Mouse (Mus musculus) megakaryocyte, embryonic 14.5 days (primary cell): ENCODE measurements around the gene Mrgbp. TPM values are rescaled to one million over a fixed set of nuclear protein-coding genes. Genes with fewer than 3 reads are reported as not detected.
A peak's percentile ranks its signal among the peaks of the same experiment; 100 is the strongest.

ENCODE experiments used
- H3K27me3 ChIP-seq: replicated peaks from 2 replicates; pipeline ENCODE3; 2012; ENCODE audit warnings: inconsistent platforms
- H3K36me3 ChIP-seq: replicated peaks from 2 replicates; pipeline ENCODE3; 2012; ENCODE audit warnings: low read length, inconsistent platforms, mixed read lengths
- H3K4me1 ChIP-seq: 2 replicates; pipeline ENCODE4 v1.6.1; 2012; ENCODE audit warnings: inconsistent platforms
- H3K4me3 ChIP-seq: replicated peaks from 2 replicates; pipeline ENCODE3; 2012; ENCODE audit warnings: moderate library complexity, mild to moderate bottlenecking, inconsistent platforms
- H3K9me3 ChIP-seq: 2 replicates; pipeline ENCODE4 v1.6.1; 2012; ENCODE audit warnings: inconsistent platforms
- FLI1 ChIP-seq: IDR thresholded peaks from 2 replicates; pipeline ENCODE4 v1.6.1; 2012; ENCODE audit warnings: low read length, inconsistent platforms, mixed read lengths
- GATA1 ChIP-seq: IDR thresholded peaks from 3 replicates; pipeline ENCODE4 v1.6.1; 2012; ENCODE audit warnings: mixed read lengths, low read length, inconsistent platforms, borderline replicate concordance
- polyA plus RNA-seq: library from polyadenylated mRNA; stranded (reverse); fragments of >175 nt; gene quantifications from 2 replicates; pipeline ENCODE4 v1.2.3, GENCODE M21; 2012; ENCODE audit warnings: low replicate concordance; ENCODE audit not compliant: insufficient read depth

Mrgbp gene
- polyA plus RNA-seq, 1 experiment = 9.1 TPM

DNA sequence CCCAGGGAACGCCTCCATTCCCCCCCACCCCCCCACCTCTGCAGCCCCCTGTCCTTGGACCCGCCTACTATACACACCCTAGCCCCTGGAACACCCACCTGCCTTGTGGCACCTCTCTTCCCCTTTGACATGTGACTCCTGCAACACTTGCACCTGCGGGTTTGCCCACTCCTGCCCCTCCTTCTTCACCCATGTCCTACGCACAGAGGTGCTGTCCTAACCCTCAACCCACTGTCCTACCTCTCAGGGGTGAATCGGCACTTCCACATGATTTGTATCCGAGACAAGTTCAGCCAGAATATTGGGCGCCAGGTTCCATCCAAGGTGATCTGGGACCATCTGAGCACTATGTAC, 2.0 kb downstream of the Mrgbp start:
- Histone ChIP-seq H3K27me3 (peaks cover 2% of the 10 kb centered on the region), H3K4me3 (peak overlapping the region; percentile 96), H3K9me3 (no peaks in the 10 kb centered on the region), H3K4me1 (peaks cover 59% of the 10 kb centered on the region), H3K36me3 (peaks cover 38% of the 10 kb centered on the region)
- no peak for TF ChIP-seq GATA1
- no peak for TF ChIP-seq FLI1

DNA sequence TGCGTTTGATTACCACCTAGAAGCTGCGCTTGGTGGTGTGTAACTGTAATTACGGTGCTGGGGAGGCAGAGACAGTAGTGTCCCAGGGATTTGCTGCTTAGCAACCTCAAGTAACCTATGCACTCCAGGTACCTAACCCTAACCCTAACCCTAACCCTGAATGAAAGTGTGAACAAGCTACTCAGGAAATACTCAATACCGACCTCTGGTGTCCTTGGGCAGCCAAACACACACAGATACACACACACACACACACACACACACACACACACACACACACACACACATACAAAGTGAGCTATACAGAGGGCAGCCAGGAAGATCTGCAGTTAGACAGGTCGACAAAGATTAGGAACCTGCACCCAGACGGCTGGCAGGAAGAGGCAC, 7.6 kb downstream of the Mrgbp start:
- peak overlapping the region; percentile 92 for H3K4me3 ChIP-seq
- peaks cover 64% of the 10 kb centered on the region for H3K4me1 ChIP-seq
- H3K36me3 ChIP-seq = peaks cover 72% of the 10 kb centered on the region
- no peaks in the 10 kb centered on the region for H3K9me3 ChIP-seq
- TF ChIP-seq GATA1 (no peak), FLI1 (no peak)
- H3K27me3 ChIP-seq = no peaks in the 10 kb centered on the region

DNA sequence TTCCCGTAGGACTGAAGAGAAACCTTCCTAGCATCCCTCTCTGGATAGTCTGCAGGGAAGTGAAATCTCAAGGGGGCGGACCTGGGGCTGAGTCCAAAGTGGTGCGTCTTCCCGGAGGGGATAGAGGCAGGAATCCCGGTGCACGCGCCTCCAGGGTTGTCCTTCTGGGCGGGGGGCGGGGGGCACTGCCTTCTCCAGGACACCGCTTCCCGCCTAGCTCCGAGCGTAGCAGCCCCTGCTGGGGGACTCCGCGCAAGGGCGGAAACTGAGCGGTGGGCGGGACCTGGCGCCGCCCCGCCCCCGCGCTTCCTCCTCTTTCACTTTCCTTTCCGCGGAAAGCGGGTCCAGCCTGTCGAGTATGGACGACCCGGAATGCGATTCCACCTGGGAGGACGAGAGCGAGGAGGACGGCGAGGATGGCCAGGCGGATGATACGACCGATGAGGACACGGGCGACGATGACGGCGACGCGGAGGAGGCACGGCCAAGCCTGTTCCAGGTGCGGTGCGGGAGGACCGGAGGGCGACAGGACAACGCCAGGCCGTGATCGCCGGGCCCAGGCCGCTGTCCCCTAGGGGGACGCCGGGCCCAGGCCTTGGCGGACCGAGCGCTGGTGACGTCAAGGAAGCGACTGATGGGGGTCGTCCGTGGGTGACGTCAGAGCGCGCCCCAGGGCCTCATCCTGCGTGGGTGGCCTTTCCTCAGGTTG, 8.2 kb downstream of the Mrgbp start, which contains the start of gene Ogfr:
Ogfr (plus strand) TSS at position 123 of the 709 bp plus-strand sequence.
- TF ChIP-seq FLI1 (no peak), GATA1 (no peak)
- Histone ChIP-seq H3K36me3 (peaks cover 72% of the 10 kb centered on the region), H3K4me3 (peak within 1 kb of the TSS; percentile 92), H3K9me3 (no peaks in the 10 kb centered on the region), H3K4me1 (peaks cover 58% of the 10 kb centered on the region), H3K27me3 (no peaks in the 10 kb centered on the region)

DNA sequence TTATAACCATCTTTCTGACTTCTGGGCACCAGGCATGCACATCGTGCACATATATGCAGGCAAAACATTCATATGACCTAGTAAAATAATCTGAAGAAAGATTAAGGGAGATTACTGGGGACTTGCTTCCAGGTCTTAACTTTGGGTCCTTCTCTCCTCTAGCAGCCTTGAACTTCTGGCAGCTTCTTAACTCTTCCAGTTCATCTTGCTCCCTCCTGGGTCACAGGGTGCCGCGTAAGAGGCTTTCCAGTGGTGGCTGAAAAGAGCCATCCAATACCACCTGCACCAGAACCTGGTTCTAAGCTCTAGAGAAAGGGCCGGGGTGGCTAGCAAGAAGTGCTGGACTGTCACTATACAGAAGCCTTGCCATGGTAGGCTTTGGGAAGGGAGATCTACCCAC, 16.4 kb downstream of the Mrgbp start, which contains the start of gene Col9a3:
Col9a3 (plus strand) TSS at position 301 of the 400 bp plus-strand sequence.
- no peak within 1 kb of the TSS for H3K4me3 ChIP-seq
- no peaks in the 10 kb centered on the region for H3K9me3 ChIP-seq
- peaks cover 52% of the 10 kb centered on the region for H3K27me3 ChIP-seq
- peaks cover 7% of the 10 kb centered on the region; the same call in 1 of the 2 replicates for H3K4me1 ChIP-seq
- H3K36me3 ChIP-seq = peaks cover 36% of the 10 kb centered on the region
- TF ChIP-seq GATA1 = no peak
- no peak for TF ChIP-seq FLI1

DNA sequence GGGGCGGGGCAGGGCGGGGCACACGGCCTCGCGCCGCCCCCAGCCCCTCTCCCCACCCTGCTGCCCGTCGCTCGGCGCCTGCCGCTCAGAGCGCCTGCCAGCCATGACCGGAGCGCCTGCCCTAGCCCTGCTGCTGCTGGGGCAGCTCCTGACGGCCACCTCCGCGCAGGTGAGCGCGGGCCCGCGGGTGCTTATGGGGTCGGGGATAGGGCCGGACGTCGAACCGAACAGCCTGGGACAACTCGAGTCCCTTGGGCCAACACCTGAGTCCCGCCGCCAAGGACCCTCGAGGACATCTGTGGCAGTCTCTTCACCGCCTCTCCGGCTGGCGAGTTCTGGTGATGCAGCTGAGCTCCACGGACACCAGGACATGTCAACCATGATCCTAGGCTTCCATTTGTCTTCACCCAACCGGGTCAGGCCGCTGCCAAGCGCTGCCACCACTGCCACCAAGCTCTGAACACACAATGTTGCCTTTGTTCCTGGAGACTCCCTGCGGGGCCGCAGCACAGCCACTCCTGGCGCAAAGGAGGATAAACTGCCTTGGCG, 17.1 kb downstream of the Mrgbp start:
- Histone ChIP-seq H3K9me3 (no peaks in the 10 kb centered on the region), H3K36me3 (peaks cover 29% of the 10 kb centered on the region), H3K4me3 (no peak overlapping the region), H3K27me3 (peaks cover 52% of the 10 kb centered on the region), H3K4me1 (peaks cover 7% of the 10 kb centered on the region; the same call in 1 of the 2 replicates)
- TF ChIP-seq FLI1 (no peak), GATA1 (no peak)

DNA sequence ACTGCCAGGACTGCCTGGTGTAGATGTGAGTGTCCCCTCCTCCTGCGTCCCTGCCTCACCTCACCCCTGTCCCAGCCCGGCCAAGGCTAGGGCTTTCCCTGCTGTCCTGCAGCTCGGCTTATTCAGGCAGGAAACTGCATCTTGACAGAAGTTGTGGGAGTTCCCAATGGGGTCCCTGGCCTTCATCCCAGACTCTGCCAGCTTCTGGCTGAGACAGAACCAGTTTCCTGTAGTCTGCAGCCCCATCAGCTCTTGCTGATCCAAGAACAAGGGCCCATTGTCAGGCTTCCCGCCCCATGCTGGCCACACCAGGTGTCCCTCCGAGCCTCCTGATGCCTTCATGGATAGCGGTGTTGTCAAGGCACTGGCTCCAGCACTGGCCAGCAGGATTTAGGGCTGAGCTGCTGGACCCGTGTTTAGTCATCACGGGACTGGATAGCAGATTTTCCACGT, 19.5 kb downstream of the Mrgbp start:
- H3K36me3 ChIP-seq = peaks cover 7% of the 10 kb centered on the region

DNA sequence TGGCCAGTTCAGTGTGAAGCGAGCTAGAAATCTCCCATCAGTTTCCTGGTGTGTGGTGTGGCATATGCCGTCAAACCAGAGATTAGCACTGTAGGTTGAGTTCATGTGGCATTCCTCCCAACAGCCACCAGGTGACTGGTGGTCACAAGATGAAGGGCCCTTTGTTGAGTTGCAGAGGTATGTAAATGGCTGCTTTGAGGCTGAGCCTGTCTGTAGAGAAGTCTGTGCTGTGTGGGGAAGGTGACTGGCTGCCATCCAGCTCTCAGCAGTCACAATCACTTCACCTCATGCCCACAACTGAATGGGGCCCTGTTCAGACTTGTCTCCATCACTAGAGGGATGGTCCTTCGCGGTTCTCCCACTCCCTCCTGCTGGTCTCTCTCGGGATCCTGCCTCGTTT, 23.7 kb downstream of the Mrgbp start:
- peaks cover 73% of the 10 kb centered on the region for H3K27me3 ChIP-seq
- H3K9me3 ChIP-seq = no peaks in the 10 kb centered on the region
- peaks cover 27% of the 10 kb centered on the region for H3K4me1 ChIP-seq
- H3K36me3 ChIP-seq = no peaks in the 10 kb centered on the region
- TF ChIP-seq FLI1 = no peak
- no peak for TF ChIP-seq GATA1
- no peak overlapping the region for H3K4me3 ChIP-seq

More for the DNA sequence above, 19.5 kb downstream of the Mrgbp start:
- H3K4me3 ChIP-seq = no peak overlapping the region
- peaks cover 11% of the 10 kb centered on the region; the same call in 1 of the 2 replicates for H3K4me1 ChIP-seq
- no peak for TF ChIP-seq GATA1
- no peak for TF ChIP-seq FLI1
- H3K9me3 ChIP-seq = no peaks in the 10 kb centered on the region
- peaks cover 74% of the 10 kb centered on the region for H3K27me3 ChIP-seq

DNA sequence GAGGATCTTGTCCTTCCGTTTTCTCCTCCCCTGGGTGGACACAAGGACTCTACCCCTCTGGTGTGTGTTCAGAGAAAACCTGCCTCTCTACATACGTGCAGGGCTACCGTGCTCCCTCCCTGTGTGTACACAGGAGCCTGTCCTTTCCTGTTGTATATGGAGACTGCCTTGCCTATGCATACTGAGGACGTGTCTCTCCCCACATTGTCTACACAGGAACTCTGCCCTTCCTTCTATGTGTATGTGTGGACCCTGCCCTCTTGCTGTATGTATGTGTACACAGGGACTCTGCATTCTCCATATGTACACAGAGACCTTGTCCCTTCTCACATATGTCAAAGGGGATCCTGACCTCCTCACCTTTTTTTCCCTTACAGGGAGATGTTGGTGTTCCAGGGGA, 29.2 kb downstream of the Mrgbp start:
- H3K27me3 ChIP-seq = peaks cover 77% of the 10 kb centered on the region
- peaks cover 29% of the 10 kb centered on the region for H3K4me1 ChIP-seq
- no peak overlapping the region for H3K4me3 ChIP-seq
- TF ChIP-seq GATA1 = no peak
- no peak for TF ChIP-seq FLI1
- no peaks in the 10 kb centered on the region for H3K36me3 ChIP-seq
- no peaks in the 10 kb centered on the region for H3K9me3 ChIP-seq

DNA sequence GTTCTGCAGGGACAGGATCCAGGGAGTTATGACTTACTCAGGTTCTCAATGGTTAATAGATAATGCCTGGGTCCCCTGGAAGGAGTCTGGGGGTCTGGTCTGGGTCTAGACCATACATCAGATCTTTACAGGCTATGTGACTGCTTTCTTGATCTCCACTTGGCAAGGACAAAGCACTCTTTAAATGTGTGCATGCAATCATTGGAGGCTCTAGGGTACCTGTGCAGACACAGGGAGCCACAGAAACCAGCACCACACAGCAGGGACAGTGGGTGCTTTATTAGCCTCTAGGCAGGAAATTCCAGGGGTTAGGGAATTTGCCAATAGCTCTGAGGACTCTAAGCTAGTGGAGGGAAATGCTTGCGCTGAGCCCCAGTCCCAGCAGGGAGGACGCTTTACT, 30.8 kb downstream of the Mrgbp start:
- TF ChIP-seq FLI1 = no peak
- no peak for TF ChIP-seq GATA1
- no peaks in the 10 kb centered on the region for H3K9me3 ChIP-seq
- no peaks in the 10 kb centered on the region for H3K36me3 ChIP-seq

More for the DNA sequence above, 30.8 kb downstream of the Mrgbp start:
- peaks cover 76% of the 10 kb centered on the region for H3K27me3 ChIP-seq
- peaks cover 29% of the 10 kb centered on the region for H3K4me1 ChIP-seq
- no peak overlapping the region for H3K4me3 ChIP-seq

Other genes starting within 250 kb of the Mrgbp start
- not detected in 2 replicates for gene Gata5, start 246.6 kb upstream of the Mrgbp start, polyA plus RNA-seq
- 10.4 and 49.9 TPM in 2 replicates for gene Slco4a1, start 125.1 kb upstream of the Mrgbp start, polyA plus RNA-seq
- not detected in 2 replicates for gene Ntsr1, start 81.3 kb upstream of the Mrgbp start, polyA plus RNA-seq
- gene Ogfr, start 7.9 kb downstream of the Mrgbp start, polyA plus RNA-seq = 94.3 and 124 TPM in 2 replicates
- 1.9 TPM in 1 of 2 replicates, not detected in the other for gene Col9a3, start 16.5 kb downstream of the Mrgbp start, polyA plus RNA-seq
- gene Tcfl5, start 61.4 kb downstream of the Mrgbp start, polyA plus RNA-seq = 0.44 TPM in 1 of 2 replicates, not detected in the other
- gene Dido1, start 128.7 kb downstream of the Mrgbp start, polyA plus RNA-seq = 3.4 and 8.4 TPM in 2 replicates
- 10.8 TPM in 1 of 2 replicates, not detected in the other for gene Gid8, start 128.8 kb downstream of the Mrgbp start, polyA plus RNA-seq
- gene Slc17a9, start 144.0 kb downstream of the Mrgbp start, polyA plus RNA-seq = 3.5 and 6.1 TPM in 2 replicates
- gene Bhlhe23, start 195.6 kb downstream of the Mrgbp start, polyA plus RNA-seq = not detected in 2 replicates